Mouse (Mus musculus): ENCODE results near the gene Tex26. TPM values are rescaled to one million over a fixed set of nuclear protein-coding genes. Genes with fewer than 3 reads are reported as not detected.

The Tex26 gene
- polyA plus RNA-seq, 1 experiment: 1.4 TPM

DNA sequence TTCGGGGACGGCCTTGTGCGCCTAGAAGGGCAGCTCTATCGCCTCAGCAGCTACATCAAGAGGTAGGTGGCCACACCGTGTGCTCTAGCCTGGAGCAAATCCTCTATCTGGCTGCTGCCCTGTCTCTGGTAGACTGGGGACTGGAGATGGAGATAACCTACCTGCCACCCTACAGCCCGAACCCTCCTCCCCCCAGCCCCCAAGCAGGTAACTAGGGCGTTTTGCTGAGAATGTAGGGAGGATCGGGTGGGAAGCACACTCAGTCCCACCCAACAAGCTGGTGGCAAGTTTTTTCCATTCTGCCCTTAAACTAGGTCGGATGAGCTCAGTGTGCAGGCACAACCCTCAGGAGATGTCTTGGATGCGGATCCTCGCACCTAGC lies 27.3 kb upstream of the Tex26 start:
- TF ChIP-seq POLR2A (IDR thresholded peaks at IDR 0.05; ENCODE audit: borderline replicate concordance, extremely low read depth, insufficient read depth, insufficient read length, poor library complexity, severe bottlenecking) (no peak), CTCF (IDR thresholded peaks at IDR 0.05; ENCODE audit: borderline replicate concordance, extremely low read depth, insufficient read depth, insufficient read length) (no peak)
- no peak for DNase-seq (ENCODE audit: low read depth)

DNA sequence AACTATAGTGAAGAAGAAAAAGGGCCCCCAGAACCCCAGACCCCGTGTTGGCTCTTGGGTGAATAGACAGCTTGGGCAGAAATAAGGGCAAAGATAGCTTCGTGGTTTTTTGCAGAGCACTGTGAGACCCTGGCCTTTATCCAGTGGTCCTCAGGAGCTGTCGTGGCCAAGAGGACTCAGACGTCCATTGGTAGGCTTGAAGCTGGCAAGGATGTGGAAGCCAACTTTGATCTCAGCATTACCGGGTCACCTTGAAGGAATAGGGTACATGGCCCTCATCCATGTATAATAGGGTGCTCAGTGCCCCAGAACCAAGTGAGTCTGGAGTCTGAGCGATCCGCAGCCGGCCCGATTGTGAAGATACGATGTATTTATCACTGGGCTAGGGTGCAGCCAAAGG lies 26.8 kb upstream of the Tex26 start:
- no peak for DNase-seq (ENCODE audit: low read depth)
- TF ChIP-seq POLR2A (IDR thresholded peaks at IDR 0.05; ENCODE audit: borderline replicate concordance, extremely low read depth, insufficient read depth, insufficient read length, poor library complexity, severe bottlenecking) (no peak), CTCF (IDR thresholded peaks at IDR 0.05; ENCODE audit: borderline replicate concordance, extremely low read depth, insufficient read depth, insufficient read length) (no peak)

DNA sequence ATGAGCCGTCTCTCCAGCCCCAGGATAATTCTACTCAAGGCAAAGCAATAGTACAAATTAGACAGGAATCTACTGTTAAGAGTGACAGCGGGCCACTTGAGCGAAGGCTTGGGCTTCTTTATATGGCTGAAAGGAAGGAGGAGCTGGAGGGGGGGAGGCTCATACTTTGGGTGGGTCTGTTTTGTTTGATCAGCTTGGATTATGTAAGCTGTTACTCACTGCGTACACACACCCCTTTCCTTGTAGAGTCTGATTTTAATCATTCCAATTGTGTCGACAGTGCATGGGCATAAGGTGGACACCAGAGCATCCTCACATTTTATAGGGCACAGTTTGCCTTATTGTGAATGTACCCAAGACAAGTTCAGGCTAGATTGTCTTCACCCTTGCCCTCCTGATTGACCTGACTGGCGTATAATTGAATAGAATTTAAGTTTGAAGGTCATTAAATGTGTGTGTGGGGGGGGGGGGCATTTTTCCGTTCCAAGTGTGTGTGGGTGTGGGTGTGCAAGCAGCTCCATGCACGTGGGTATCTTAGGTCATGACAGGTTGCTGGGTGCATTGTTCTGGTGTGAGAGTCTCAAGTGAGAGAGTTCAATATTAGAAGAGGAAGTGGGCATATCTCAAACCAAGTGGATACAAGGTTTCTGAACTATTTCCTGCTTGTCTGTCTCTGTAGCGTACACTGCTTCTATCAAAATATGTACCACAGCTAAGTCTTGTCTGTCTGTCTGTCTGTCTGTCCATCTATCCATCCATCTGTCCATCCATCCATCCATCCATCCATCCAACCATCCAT lies 24.9 kb upstream of the Tex26 start:
- DNase-seq (ENCODE audit: low read depth): no peak
- TF ChIP-seq CTCF (IDR thresholded peaks at IDR 0.05; ENCODE audit: borderline replicate concordance, extremely low read depth, insufficient read depth, insufficient read length): no peak
- TF ChIP-seq POLR2A (IDR thresholded peaks at IDR 0.05; ENCODE audit: borderline replicate concordance, extremely low read depth, insufficient read depth, insufficient read length, poor library complexity, severe bottlenecking): no peak

DNA sequence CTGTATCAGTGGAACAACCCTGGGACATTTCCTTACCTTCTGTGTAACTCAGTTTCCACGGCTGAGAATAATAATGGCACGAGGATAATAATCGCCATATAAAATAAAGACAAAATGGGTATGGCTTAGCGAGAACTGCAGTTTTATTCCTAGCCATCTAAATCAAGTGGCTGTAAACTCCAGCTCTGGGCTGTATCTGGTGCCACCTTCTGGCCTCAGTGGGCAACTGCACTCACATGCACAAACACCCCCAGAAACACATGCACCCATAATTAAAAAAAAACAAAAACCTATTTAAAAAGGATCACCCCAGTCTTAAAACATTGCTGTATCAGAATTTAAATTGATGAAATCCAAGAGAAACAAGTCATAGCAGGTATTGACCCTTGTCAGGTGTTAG lies 22.1 kb upstream of the Tex26 start:
- TF ChIP-seq CTCF (IDR thresholded peaks at IDR 0.05; ENCODE audit: borderline replicate concordance, extremely low read depth, insufficient read depth, insufficient read length) (peak; percentile 44; the same call in 1 of the 2 replicates), POLR2A (IDR thresholded peaks at IDR 0.05; ENCODE audit: borderline replicate concordance, extremely low read depth, insufficient read depth, insufficient read length, poor library complexity, severe bottlenecking) (no peak)
- DNase-seq (ENCODE audit: low read depth): no peak

DNA sequence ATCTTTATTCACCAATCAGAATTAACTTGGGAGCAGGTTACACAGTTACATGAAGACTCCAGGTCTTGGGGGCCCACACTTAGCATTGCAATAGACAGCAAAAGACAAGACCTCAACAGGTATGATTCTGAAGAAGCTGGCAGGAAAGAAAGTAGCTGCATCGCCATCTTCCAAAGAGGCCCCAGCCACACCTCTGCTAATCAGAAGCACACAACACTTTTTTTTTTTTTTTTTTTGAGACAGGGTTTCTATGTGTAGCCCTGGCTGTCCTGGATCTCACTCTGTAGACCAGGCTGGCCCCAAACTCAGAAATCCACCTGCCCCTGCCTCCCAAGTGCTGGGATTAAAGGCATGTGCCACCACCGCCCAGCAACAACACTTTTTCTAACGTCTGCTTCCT lies 12.9 kb upstream of the Tex26 start:
- DNase-seq (ENCODE audit: low read depth): no peak
- TF ChIP-seq POLR2A (IDR thresholded peaks at IDR 0.05; ENCODE audit: borderline replicate concordance, extremely low read depth, insufficient read depth, insufficient read length, poor library complexity, severe bottlenecking) (no peak), CTCF (IDR thresholded peaks at IDR 0.05; ENCODE audit: borderline replicate concordance, extremely low read depth, insufficient read depth, insufficient read length) (no peak)

DNA sequence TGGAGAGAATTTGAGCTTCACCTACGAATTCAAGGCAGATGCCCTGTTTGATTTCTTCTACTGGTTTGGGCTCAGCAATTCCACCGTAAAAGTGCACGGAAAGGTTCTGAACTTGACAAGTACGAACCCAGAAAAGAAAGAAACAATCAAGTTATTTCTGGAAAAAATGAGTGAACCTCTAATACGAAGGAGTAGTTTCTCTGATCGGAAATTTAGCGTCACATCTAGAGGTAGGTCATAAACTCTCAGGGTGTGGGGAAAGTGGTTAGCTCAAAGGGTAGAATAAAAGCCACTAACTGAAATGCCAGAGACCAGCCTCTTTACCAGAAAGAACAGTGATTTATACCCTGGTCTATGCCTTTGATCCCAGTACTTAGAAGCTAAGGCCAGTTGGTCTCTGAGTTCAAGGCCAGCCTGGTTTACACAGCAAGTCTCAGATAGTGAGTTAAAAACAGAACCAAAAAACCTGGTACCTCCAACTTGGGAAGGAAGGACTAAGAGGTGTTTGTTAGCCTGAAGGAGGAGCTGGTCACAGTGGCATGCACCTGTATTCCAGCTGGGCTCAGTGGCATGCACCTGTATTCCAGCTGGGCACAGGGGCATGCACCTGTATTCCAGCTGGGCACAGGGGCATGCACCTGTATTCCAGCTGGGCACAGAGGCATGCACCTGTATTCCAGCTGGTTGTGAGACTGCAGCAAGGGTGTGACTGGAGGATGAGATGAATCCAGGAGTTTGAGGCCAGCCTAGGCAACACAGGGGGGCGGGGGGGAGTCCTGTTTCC lies 12.0 kb upstream of the Tex26 start:
- TF ChIP-seq POLR2A (IDR thresholded peaks at IDR 0.05; ENCODE audit: borderline replicate concordance, extremely low read depth, insufficient read depth, insufficient read length, poor library complexity, severe bottlenecking) (no peak), CTCF (IDR thresholded peaks at IDR 0.05; ENCODE audit: borderline replicate concordance, extremely low read depth, insufficient read depth, insufficient read length) (no peak)

DNA sequence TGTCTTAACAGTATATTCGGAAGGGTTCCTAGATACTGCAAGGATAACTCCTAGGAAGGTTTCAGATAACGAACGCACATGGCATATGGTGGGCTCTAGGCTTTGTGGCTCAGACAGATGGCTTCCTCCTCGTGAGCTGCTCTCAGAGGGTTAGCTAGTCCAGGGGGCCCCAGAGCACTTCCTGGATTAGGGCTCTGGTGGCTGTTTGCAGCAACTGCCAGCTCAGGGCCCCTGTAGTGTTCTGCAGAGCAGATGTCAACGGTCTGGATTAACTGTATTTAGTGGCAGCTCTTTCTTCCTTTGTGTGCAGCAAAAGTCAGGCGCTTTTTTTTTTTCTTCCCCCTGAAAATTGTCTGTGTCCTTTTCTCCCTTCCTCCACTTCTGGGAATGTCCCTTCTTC lies 11.1 kb upstream of the Tex26 start:
- TF ChIP-seq CTCF (IDR thresholded peaks at IDR 0.05; ENCODE audit: borderline replicate concordance, extremely low read depth, insufficient read depth, insufficient read length): peak; percentile 30; the same call in 1 of the 2 replicates
- TF ChIP-seq POLR2A (IDR thresholded peaks at IDR 0.05; ENCODE audit: borderline replicate concordance, extremely low read depth, insufficient read depth, insufficient read length, poor library complexity, severe bottlenecking): no peak
- peak; percentile 89 for DNase-seq (ENCODE audit: low read depth)

More for the DNA sequence above, 12.0 kb upstream of the Tex26 start:
- no peak for DNase-seq (ENCODE audit: low read depth)

DNA sequence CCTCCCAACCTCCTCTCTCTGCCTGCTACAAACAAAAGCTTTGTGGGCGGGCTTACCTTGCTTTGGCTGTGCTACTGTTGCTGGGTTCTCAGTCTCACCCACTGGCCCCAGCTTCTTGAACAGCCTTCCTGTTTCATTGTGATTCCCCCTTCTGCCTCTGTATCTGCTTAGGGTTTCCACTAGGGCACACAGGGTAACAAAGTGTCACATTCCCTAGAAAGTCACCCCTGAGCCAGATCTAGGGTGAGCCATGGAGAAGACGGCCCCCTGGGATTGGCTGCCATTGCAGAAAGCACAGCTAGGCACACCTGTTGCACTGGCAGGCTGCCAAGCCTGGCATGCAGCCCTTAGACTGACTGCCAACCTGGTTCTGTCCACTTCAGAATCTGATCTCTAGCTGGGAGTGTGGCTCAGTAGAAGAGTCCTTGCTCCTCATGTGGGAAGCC lies 10.6 kb upstream of the Tex26 start:
- TF ChIP-seq POLR2A (IDR thresholded peaks at IDR 0.05; ENCODE audit: borderline replicate concordance, extremely low read depth, insufficient read depth, insufficient read length, poor library complexity, severe bottlenecking): no peak
- no peak for TF ChIP-seq CTCF (IDR thresholded peaks at IDR 0.05; ENCODE audit: borderline replicate concordance, extremely low read depth, insufficient read depth, insufficient read length)
- peak; percentile 84 for DNase-seq (ENCODE audit: low read depth)

DNA sequence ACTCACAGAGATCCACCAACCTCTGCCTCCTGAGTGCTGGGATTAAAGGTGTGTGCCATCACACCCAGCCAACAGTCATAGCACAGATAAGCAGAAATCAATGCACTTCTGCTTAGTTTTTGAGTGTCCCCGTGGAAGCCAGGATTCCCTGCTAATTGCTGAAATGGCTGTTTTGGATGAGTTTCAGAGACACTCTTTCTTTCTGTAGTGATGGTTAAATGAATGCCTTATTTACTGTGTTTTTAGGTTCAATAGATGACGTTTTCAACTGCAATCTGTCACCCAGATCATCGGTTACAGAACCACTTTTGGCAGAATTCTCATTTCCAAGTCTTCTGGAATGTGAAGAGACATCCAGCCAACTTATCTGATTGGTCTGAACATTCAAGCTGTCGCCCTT lies 9.9 kb upstream of the Tex26 start:
- TF ChIP-seq POLR2A (IDR thresholded peaks at IDR 0.05; ENCODE audit: borderline replicate concordance, extremely low read depth, insufficient read depth, insufficient read length, poor library complexity, severe bottlenecking) (no peak), CTCF (IDR thresholded peaks at IDR 0.05; ENCODE audit: borderline replicate concordance, extremely low read depth, insufficient read depth, insufficient read length) (no peak)

DNA sequence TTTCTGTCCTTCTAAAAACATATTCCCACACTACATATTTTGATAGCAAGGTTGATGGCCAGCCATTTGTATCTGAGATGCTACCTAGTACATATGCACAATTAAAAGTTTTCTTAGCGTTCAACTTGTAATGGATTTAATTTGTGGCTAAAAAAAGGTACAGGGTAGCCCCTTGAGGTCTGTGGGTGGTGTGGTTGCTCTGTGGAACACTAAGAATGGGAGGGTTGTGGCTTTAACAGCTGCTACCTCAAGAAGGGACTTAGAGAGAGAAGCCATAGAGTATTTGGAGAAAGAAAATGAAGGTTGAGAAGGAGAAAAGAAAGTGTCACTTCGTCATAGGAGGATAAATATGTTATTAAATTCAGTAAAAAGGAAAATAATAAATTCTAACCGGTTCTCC lies 8.5 kb upstream of the Tex26 start:
- no peak for TF ChIP-seq CTCF (IDR thresholded peaks at IDR 0.05; ENCODE audit: borderline replicate concordance, extremely low read depth, insufficient read depth, insufficient read length)
- no peak for TF ChIP-seq POLR2A (IDR thresholded peaks at IDR 0.05; ENCODE audit: borderline replicate concordance, extremely low read depth, insufficient read depth, insufficient read length, poor library complexity, severe bottlenecking)
- DNase-seq (ENCODE audit: low read depth): no peak

More for the DNA sequence above, 9.9 kb upstream of the Tex26 start:
- DNase-seq (ENCODE audit: low read depth): peak; percentile 74

DNA sequence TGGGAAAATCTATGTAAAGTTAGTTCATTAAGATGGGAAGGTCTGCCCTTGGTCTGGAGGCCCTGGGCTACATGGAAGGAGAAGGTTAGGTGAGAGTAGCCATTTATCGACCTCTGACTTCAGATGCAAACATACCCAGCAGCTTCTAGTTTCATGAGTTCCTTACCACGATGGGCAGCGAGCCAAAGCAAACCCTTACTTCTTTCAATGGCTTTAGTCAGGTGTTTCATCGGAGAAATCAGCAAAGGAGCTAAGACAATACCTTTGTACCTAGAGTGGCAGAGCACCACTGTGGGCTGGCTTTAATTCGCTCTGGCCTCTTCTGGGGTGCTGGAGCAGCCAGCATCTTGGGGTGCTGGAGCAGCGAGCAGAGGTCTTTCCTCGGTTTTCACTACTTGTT lies 5.8 kb upstream of the Tex26 start:
- no peak for DNase-seq (ENCODE audit: low read depth)
- no peak for TF ChIP-seq CTCF (IDR thresholded peaks at IDR 0.05; ENCODE audit: borderline replicate concordance, extremely low read depth, insufficient read depth, insufficient read length)
- no peak for TF ChIP-seq POLR2A (IDR thresholded peaks at IDR 0.05; ENCODE audit: borderline replicate concordance, extremely low read depth, insufficient read depth, insufficient read length, poor library complexity, severe bottlenecking)
